Mouse (Mus musculus): ENCODE data around the gene P2rx5.

DNA sequence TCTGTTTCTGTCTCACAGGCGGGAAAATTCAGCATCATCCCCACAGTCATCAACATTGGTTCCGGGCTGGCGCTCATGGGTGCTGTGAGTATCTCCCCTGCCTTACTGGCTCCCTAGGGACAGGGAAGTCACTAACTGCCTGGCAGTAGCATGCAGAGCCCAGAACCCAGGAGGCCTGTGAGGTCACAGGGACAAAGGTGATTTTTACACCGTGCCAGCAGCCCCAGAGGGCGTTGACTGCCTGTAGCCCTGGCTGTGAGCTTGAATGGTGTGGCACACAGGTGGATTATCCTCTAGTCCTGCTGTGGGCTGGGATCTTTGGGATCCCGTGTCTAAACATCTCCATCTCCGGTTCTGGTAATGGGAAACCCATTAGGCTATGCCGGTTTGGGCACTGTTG, 7.8 kb downstream of the P2rx5 start:
- no peak for TF ChIP-seq CTCF (IDR thresholded peaks at IDR 0.05; ENCODE audit: extremely low read depth, insufficient read depth, low read length)
- no peak for TF ChIP-seq POLR2A (IDR thresholded peaks at IDR 0.05; ENCODE audit: extremely low read depth, insufficient read depth, low read length)

All from cortical plate, adult 2 months (tissue).